Mouse (Mus musculus) central nervous system, embryonic 14 days (tissue): Measurements from ENCODE around the gene Vmn1r223. TPM values are rescaled to one million over a fixed set of nuclear protein-coding genes. Genes with fewer than 3 reads are reported as not detected.

ENCODE experiments used
- polyA plus RNA-seq: library from polyadenylated mRNA; depleted of rRNA; stranded (reverse); fragments of >200 nt; gene quantifications from 2 replicates; pipeline ENCODE4 v1.2.3, GENCODE M21; 2012; rRNA removed

The Vmn1r223 gene
- not detected in 2 replicates for polyA plus RNA-seq

GRCm38 (mm10) chr13:23246834-23247233 lies at the start of gene Vmn1r223:
Vmn1r223 (plus strand) TSS chr13:23247134.

GRCm38 (mm10) chr13:23213827-23214226 lies 33.1 kb upstream of the Vmn1r223 start, which contains the start of gene Vmn1r221:
Vmn1r221 (plus strand) TSS chr13:23214127.

GRCm38 (mm10) chr13:23235847-23236246 lies 11.1 kb upstream of the Vmn1r223 start, which contains the start of gene Vmn1r222:
Vmn1r222 (minus strand) TSS chr13:23235947.

Other genes starting within 250 kb of the Vmn1r223 start
- not detected in 2 replicates for gene Vmn1r213, start 239.5 kb upstream of the Vmn1r223 start, polyA plus RNA-seq
- gene Vmn1r214, start 216.7 kb upstream of the Vmn1r223 start, polyA plus RNA-seq: not detected in 2 replicates
- gene Vmn1r215, start 179.1 kb upstream of the Vmn1r223 start, polyA plus RNA-seq: not detected in 2 replicates
- gene Vmn1r217, start 128.9 kb upstream of the Vmn1r223 start, polyA plus RNA-seq: not detected in 2 replicates
- gene Vmn1r218, start 114.0 kb upstream of the Vmn1r223 start, polyA plus RNA-seq: not detected in 2 replicates
- gene Vmn1r219, start 87.8 kb upstream of the Vmn1r223 start, polyA plus RNA-seq: not detected in 2 replicates
- gene Vmn1r220, start 59.2 kb upstream of the Vmn1r223 start, polyA plus RNA-seq: not detected in 2 replicates
- gene Vmn1r221, start 33.0 kb upstream of the Vmn1r223 start, polyA plus RNA-seq: not detected in 2 replicates
- not detected in 2 replicates for gene Vmn1r222, start 11.2 kb upstream of the Vmn1r223 start, polyA plus RNA-seq
- 22.2 and 24.3 TPM in 2 replicates for gene Zfp322a, start 122.1 kb downstream of the Vmn1r223 start, polyA plus RNA-seq
- gene Abt1, start 176.7 kb downstream of the Vmn1r223 start, polyA plus RNA-seq: 8.5 and 9.1 TPM in 2 replicates
- gene Btn1a1, start 218.8 kb downstream of the Vmn1r223 start, polyA plus RNA-seq: 0.06 and 0.07 TPM in 2 replicates
- gene Btn2a2, start 241.7 kb downstream of the Vmn1r223 start, polyA plus RNA-seq: 0.04 and 0.11 TPM in 2 replicates